ENCODE assay signal across 9 mouse cellular contexts in genomic region chr2:145676544-145676925, GRCm38 (mm10). TPM values are rescaled to one million over a fixed set of nuclear protein-coding genes. Genes with fewer than 3 reads are reported as not detected.
A peak's percentile ranks its signal among the peaks of the same experiment; 100 is the strongest.
DNase-seq lines count a peak whose midpoint lies in the region; ATAC-seq lines count a peak whose summit lies in the region.
"Had no signal": no experiment of that assay in that cellular context is flagged by ENCODE, and none has a peak within 500 bp of the region (broad histone marks: within the 10 kb centered on the region; RNA-seq: fewer than 3 reads in every experiment).

No protein-coding gene starts in this region.

- peak; percentile 26 for DNase-seq in adrenal gland, adult 2 months
- DNase-seq in adrenal gland, adult 8-10 months: no peak
- no peak for DNase-seq in kidney, postnatal 25 days
- peak; percentile 39 to 41 for DNase-seq in lung, postnatal 4 days
- DNase-seq in right cerebral cortex, postnatal 4 days: no peak
- no peak for DNase-seq in cerebellum, adult 9-10 months

- 14% methylated on average over 3 of the region's 3 CpGs for WGBS in kidney, embryonic 16.5 days
- WGBS in embryonic facial prominence, embryonic 15.5 days: 40% methylated on average over 3 of the region's 3 CpGs

- H3K9ac ChIP-seq in kidney, embryonic 16.5 days (replicated peaks; ENCODE audit: low read length): peak overlapping the region; percentile 87; the same call in 1 of the 2 replicates
- no peak overlapping the region for H3K9ac ChIP-seq in embryonic facial prominence, embryonic 15.5 days

- H3K4me3 ChIP-seq in kidney, embryonic 16.5 days (ENCODE audit: low read length): peak overlapping the region; percentile 71
- H3K4me3 ChIP-seq in embryonic facial prominence, embryonic 15.5 days (replicated peaks): no peak overlapping the region

- H3K27me3 ChIP-seq in kidney, embryonic 16.5 days (ENCODE audit: insufficient read depth, low read length): no peaks in the 10 kb centered on the region
- no peaks in the 10 kb centered on the region for H3K27me3 ChIP-seq in embryonic facial prominence, embryonic 15.5 days

- peak overlapping the region; percentile 93 for H3K27ac ChIP-seq in kidney, embryonic 16.5 days (ENCODE audit: low read length)
- no peak overlapping the region for H3K27ac ChIP-seq in embryonic facial prominence, embryonic 15.5 days (replicated peaks)
- H3K27ac ChIP-seq: macrophage had no signal

- H3K36me3 ChIP-seq in kidney, embryonic 16.5 days (ENCODE audit: insufficient read depth, low read length): peaks cover 3% of the 10 kb centered on the region; the same call in 1 of the 2 replicates
- H3K36me3 ChIP-seq in embryonic facial prominence, embryonic 15.5 days: no peaks in the 10 kb centered on the region

- no peak; the same call in 1 of the 2 replicates for ATAC-seq in kidney, embryonic 16.5 days (ENCODE audit: low FRiP score, low TSS enrichment)
- ATAC-seq in embryonic facial prominence, embryonic 15.5 days (ENCODE audit: insufficient number of reproducible peaks, low FRiP score, low TSS enrichment, low read depth): no peak

- H3K9me3 ChIP-seq in kidney, embryonic 16.5 days (ENCODE audit: low read length): peaks cover 8% of the 10 kb centered on the region
- H3K9me3 ChIP-seq in embryonic facial prominence, embryonic 15.5 days (replicated peaks): no peaks in the 10 kb centered on the region

- H3K4me2 ChIP-seq in kidney, embryonic 16.5 days (replicated peaks; ENCODE audit: low read depth, low read length): peak overlapping the region; percentile 87
- H3K4me2 ChIP-seq in embryonic facial prominence, embryonic 15.5 days (replicated peaks): peak overlapping the region; percentile 92; the same call in 1 of the 2 replicates

- peaks cover 68% of the 10 kb centered on the region for H3K4me1 ChIP-seq in kidney, embryonic 16.5 days (ENCODE audit: insufficient read depth, low read length)
- H3K4me1 ChIP-seq in embryonic facial prominence, embryonic 15.5 days: peaks cover 32% of the 10 kb centered on the region

RNA-seq across cellular contexts. Expression of gene Rin2, which starts 1.5 kb away (rescaled TPM):
- 10 to 100 TPM; 23.0 to 31.9 TPM for total RNA-seq in adrenal gland, adult 2 months (2021)
- 4.3 and 4.8 TPM in 2 replicates for polyA plus RNA-seq in adrenal gland, adult 2 months (2012; rRNA removed)
- total RNA-seq in adrenal gland, adult 8-10 months (2022): 10 to 100 TPM; 24.0 to 37.4 (median 31.6) TPM
- polyA plus RNA-seq in kidney, embryonic 16.5 days (2015; fragmentation: Nextera tagmentation; extraction: Ambion mirVana): 32.5 and 37.7 TPM in 2 replicates
- polyA plus RNA-seq in embryonic facial prominence, embryonic 15.5 days (2015; fragmentation: Nextera tagmentation; extraction: Ambion mirVana): 36.6 and 36.7 TPM in 2 replicates

Comparison
In these comparisons a context has a peak if more than half of its experiments do, and no peak if none do; other contexts are left out.
1. DNase-seq: peak in adrenal gland, adult 2 months (single experiment) and lung, postnatal 4 days (2 of 2); none in adrenal gland, adult 8-10 months (single experiment), kidney, postnatal 25 days (0 of 2), right cerebral cortex, postnatal 4 days (single experiment) and cerebellum, adult 9-10 months (single experiment).